Mouse (Mus musculus) embryo, embryonic 11.5 days (tissue): Measurements from ENCODE around the gene Cdadc1.
"Not testable (repeated sequence)": the region's sequence is repeated elsewhere in the genome, so short reads cannot be mapped to it uniquely, and the experiment has no call there.

Experiments used
- DNase-seq: peaks from one replicate; pipeline ENCODE4 v3.0.0-alpha.2; 2012; ENCODE audit warnings: low read depth, low spot score

Gene Cdadc1

GRCm38 (mm10) chr14:59597398-59598259, at the start of gene Cdadc1:
Gene Cdadc1 (minus strand): TSS chr14:59597959.
- DNase-seq, result peak; percentile 86

- no peak for DNase-seq
These were observed 49.3 kb upstream of the Cdadc1 start for GRCm38 (mm10) chr14:59646826-59647697.

- DNase-seq, result no peak
These were observed 47.1 kb upstream of the Cdadc1 start for GRCm38 (mm10) chr14:59644896-59645295.

- no peak for DNase-seq
These were observed 46.4 kb upstream of the Cdadc1 start for GRCm38 (mm10) chr14:59644166-59644565.

- no peak for DNase-seq
These were observed 45.8 kb upstream of the Cdadc1 start for GRCm38 (mm10) chr14:59643582-59643981.

- DNase-seq, result no peak
These were observed 44.1 kb upstream of the Cdadc1 start for GRCm38 (mm10) chr14:59641856-59642255.

- DNase-seq, result no peak
These were observed 41.3 kb upstream of the Cdadc1 start for GRCm38 (mm10) chr14:59638906-59639703.

GRCm38 (mm10) chr14:59633988-59634387, 36.2 kb upstream of the Cdadc1 start:
- DNase-seq, result no peak

GRCm38 (mm10) chr14:59633295-59633898, 35.6 kb upstream of the Cdadc1 start:
- no peak for DNase-seq

GRCm38 (mm10) chr14:59632067-59632466, 34.3 kb upstream of the Cdadc1 start:
- DNase-seq, result no peak

- no peak for DNase-seq
These were observed 32.3 kb upstream of the Cdadc1 start for GRCm38 (mm10) chr14:59630096-59630495.

GRCm38 (mm10) chr14:59629308-59629707, 31.5 kb upstream of the Cdadc1 start:
- no peak for DNase-seq

GRCm38 (mm10) chr14:59627823-59628222, 30.1 kb upstream of the Cdadc1 start:
- DNase-seq, result no peak

GRCm38 (mm10) chr14:59627142-59627680, 29.5 kb upstream of the Cdadc1 start:
- DNase-seq, result no peak

- DNase-seq, result no peak
These were observed 29.0 kb upstream of the Cdadc1 start for GRCm38 (mm10) chr14:59626711-59627110.

- DNase-seq, result no peak
These were observed 28.1 kb upstream of the Cdadc1 start for GRCm38 (mm10) chr14:59625806-59626364.

GRCm38 (mm10) chr14:59625158-59625805, 27.5 kb upstream of the Cdadc1 start, which contains the start of gene Shisa2:
Gene Shisa2 (plus strand): TSS chr14:59625308.
- peak; percentile 79 for DNase-seq

GRCm38 (mm10) chr14:59624326-59624885, 26.6 kb upstream of the Cdadc1 start:
- DNase-seq, result no peak

- no peak for DNase-seq
These were observed 19.0 kb upstream of the Cdadc1 start for GRCm38 (mm10) chr14:59616802-59617201.

GRCm38 (mm10) chr14:59614149-59614548, 16.4 kb upstream of the Cdadc1 start:
- DNase-seq, result not testable (repeated sequence)
